8 mouse cellular contexts compared by ENCODE assay signal in genomic region chr14:21052781-21053130, GRCm38 (mm10). TPM values are rescaled to one million over a fixed set of nuclear protein-coding genes. Genes with fewer than 3 reads are reported as not detected.
DNase-seq lines count a peak whose midpoint lies in the region; ATAC-seq lines count a peak whose summit lies in the region.

No protein-coding gene starts in this region.

- peaks cover 18% of the 10 kb centered on the region for H3K4me1 ChIP-seq in liver, embryonic 16.5 days (ENCODE audit: control insufficient read depth, low read depth, low read length)
- H3K4me1 ChIP-seq in neural tube, embryonic 13.5 days (replicated peaks): peaks cover 14% of the 10 kb centered on the region

- H3K9ac ChIP-seq in liver, embryonic 16.5 days (ENCODE audit: low read depth, low read length): peak overlapping the region; percentile 82
- peak overlapping the region; percentile 77 for H3K9ac ChIP-seq in neural tube, embryonic 13.5 days

- no peaks in the 10 kb centered on the region for H3K36me3 ChIP-seq in liver, embryonic 16.5 days (ENCODE audit: control insufficient read depth, insufficient read depth)
- no peaks in the 10 kb centered on the region for H3K36me3 ChIP-seq in neural tube, embryonic 13.5 days

- under 1% methylated on average over 25 of the region's 25 CpGs for WGBS in liver, embryonic 16.5 days (ENCODE audit: insufficient replicate concordance)
- WGBS in neural tube, embryonic 13.5 days: under 1% methylated on average over 25 of the region's 25 CpGs

- DNase-seq in NIH3T3 (ENCODE audit: low read depth): peak; percentile 71
- DNase-seq in embryo, embryonic 9.5 days (ENCODE audit: extremely low spot score): peak; percentile 84
- DNase-seq in heart, adult 8-10 months (ENCODE audit: low spot score): peak; percentile 72
- peak; percentile 90 for DNase-seq in kidney, adult 18-20 months
- no peak for DNase-seq in T-cell, adult 2 months (ENCODE audit: low spot score)

- peak; percentile 5 for ATAC-seq in CD4-positive, CD25-positive, alpha-beta regulatory T cell, adult 4 months
- peak; percentile 61 for ATAC-seq in liver, embryonic 16.5 days (ENCODE audit: low read depth)
- peak; percentile 76 for ATAC-seq in neural tube, embryonic 13.5 days (ENCODE audit: low read depth)

- H3K27ac ChIP-seq in liver, embryonic 16.5 days (ENCODE audit: low read length): peak overlapping the region; percentile 92
- H3K27ac ChIP-seq in neural tube, embryonic 13.5 days (replicated peaks): peak overlapping the region; percentile 94

- peak overlapping the region; percentile 85 for H3K4me2 ChIP-seq in liver, embryonic 16.5 days (ENCODE audit: low read depth, low read length)
- peak overlapping the region; percentile 91 for H3K4me2 ChIP-seq in neural tube, embryonic 13.5 days

- H3K27me3 ChIP-seq in liver, embryonic 16.5 days (ENCODE audit: control insufficient read depth, insufficient read depth, low read depth, low read length): no peaks in the 10 kb centered on the region
- no peaks in the 10 kb centered on the region for H3K27me3 ChIP-seq in neural tube, embryonic 13.5 days

- H3K9me3 ChIP-seq in liver, embryonic 16.5 days (replicated peaks; ENCODE audit: control insufficient read depth, low read length): peaks cover 6% of the 10 kb centered on the region
- H3K9me3 ChIP-seq in neural tube, embryonic 13.5 days: no peaks in the 10 kb centered on the region

- H3K4me3 ChIP-seq in liver, embryonic 16.5 days (ENCODE audit: low read depth, low read length): peak overlapping the region; percentile 99
- H3K4me3 ChIP-seq in neural tube, embryonic 13.5 days: peak overlapping the region; percentile 63

RNA-seq across cellular contexts. Expression of gene Adk, which starts 0.4 kb away (rescaled TPM):
- 100 to 1,000 TPM; 117 to 132 TPM for polyA plus RNA-seq in CD4-positive, CD25-positive, alpha-beta regulatory T cell, adult 4 months (2017; shearing (Covaris generic))
- 100 to 1,000 TPM; 233 to 260 (median 250) TPM for total RNA-seq in heart, adult 8-10 months (2022)
- polyA plus RNA-seq in liver, embryonic 16.5 days (2015; fragmentation: Nextera tagmentation; extraction: Ambion mirVana): 224 and 254 TPM in 2 replicates
- 39.0 and 46.7 TPM in 2 replicates for polyA plus RNA-seq in neural tube, embryonic 13.5 days (2015; fragmentation: Nextera tagmentation; extraction: Ambion mirVana)

RNA-seq across cellular contexts. Expression of gene Ap3m1, which starts 0.4 kb away (rescaled TPM):
- polyA plus RNA-seq in CD4-positive, CD25-positive, alpha-beta regulatory T cell, adult 4 months (2017; shearing (Covaris generic)): 10 to 100 TPM; 63.6 to 75.8 TPM
- 10 to 100 TPM; 50.5 to 59.8 (median 57.0) TPM for total RNA-seq in heart, adult 8-10 months (2022)
- 31.6 and 33.4 TPM in 2 replicates for polyA plus RNA-seq in liver, embryonic 16.5 days (2015; fragmentation: Nextera tagmentation; extraction: Ambion mirVana)
- polyA plus RNA-seq in neural tube, embryonic 13.5 days (2015; fragmentation: Nextera tagmentation; extraction: Ambion mirVana): 89.3 and 92.6 TPM in 2 replicates

Comparison
In these comparisons a context has a peak if more than half of its experiments do, and no peak if none do; other contexts are left out.
1. ATAC-seq: peak in every context shown above with its lines; median percentile 76 in neural tube, embryonic 13.5 days; 61 in liver, embryonic 16.5 days; 5 in CD4-positive, CD25-positive, alpha-beta regulatory T cell, adult 4 months.